Mouse (Mus musculus): ENCODE measurements at regions not wholly inside any gene's neighbourhood (a gene's known extent, or its start where the extent isn't known, plus 50 kb on each side); places are given as distances from the start of the nearest gene placed in this dataset.

DNA sequence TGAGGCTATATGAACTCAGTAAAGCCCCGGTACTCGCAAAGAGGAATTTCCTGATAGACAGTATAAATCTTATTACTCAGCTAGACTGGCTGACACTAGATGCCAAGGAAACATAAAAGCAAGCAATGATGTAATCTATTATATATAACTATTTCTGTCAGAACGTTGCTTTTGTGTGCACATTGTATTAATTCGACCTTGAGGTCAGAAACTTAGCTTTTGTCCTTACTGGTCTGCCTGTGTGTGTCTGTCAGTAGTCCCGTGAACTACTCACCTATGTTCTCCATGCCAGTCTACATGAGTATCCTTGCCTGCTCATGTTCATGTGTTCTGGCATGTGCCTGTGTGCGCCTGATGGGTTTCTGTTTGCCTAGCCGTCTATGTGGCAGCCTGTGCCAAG is 70.5 kb downstream of the Tmx1 start:
- no peak overlapping the region for H3ac ChIP-seq (ENCODE audit: control insufficient read depth, insufficient read length, low read depth)
- H3K27me3 ChIP-seq (ENCODE audit: control insufficient read depth, insufficient read depth, insufficient read length) = no peaks in the 10 kb centered on the region
- no peaks in the 10 kb centered on the region for H3K36me3 ChIP-seq (ENCODE audit: control insufficient read depth, insufficient read depth)
- TF ChIP-seq CTCF (IDR thresholded peaks at IDR 0.05; ENCODE audit: control insufficient read depth, insufficient read depth, insufficient read length) (no peak), MAX (IDR thresholded peaks at IDR 0.05) (no peak), FOSL1 (IDR thresholded peaks at IDR 0.05; ENCODE audit: insufficient read depth, low read length, poor library complexity, severe bottlenecking) (no peak), USF1 (IDR thresholded peaks at IDR 0.05; ENCODE audit: low read depth) (no peak), CEBPB (IDR thresholded peaks at IDR 0.05; ENCODE audit: low read depth) (no peak)
- H3K79me2 ChIP-seq (ENCODE audit: control insufficient read depth, insufficient read depth) = no peaks in the 10 kb centered on the region
- no peaks in the 10 kb centered on the region for H3K79me3 ChIP-seq (ENCODE audit: low read depth)
- H3K4me3 ChIP-seq (ENCODE audit: insufficient read depth, poor library complexity, severe bottlenecking) = no peak overlapping the region

DNA sequence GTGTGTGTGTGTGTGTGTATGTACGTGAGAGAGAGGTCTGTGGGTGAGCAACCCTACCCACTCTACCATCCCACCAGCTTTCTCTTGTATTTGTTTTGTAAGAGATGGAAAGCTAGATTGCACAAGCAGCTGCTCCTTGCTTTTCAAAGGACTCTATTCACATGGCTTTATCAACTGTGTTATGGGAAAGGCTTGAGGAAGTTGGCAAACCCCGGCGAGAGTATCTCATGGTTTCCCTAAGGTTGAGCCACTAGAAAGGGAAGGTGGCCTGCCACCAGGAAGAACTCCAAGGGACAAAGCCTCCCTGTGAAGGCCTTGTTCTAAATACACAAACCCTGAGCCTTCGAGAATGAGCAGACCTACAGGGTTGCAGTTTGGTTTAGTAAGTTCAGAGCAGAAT is 71.8 kb downstream of the Tmx1 start:
- no peak for TF ChIP-seq MYOG (IDR thresholded peaks at IDR 0.05; ENCODE audit: control insufficient read depth, extremely low read depth, insufficient read length)
- TF ChIP-seq MAX (IDR thresholded peaks at IDR 0.05) = no peak
- no peak for TF ChIP-seq USF1 (IDR thresholded peaks at IDR 0.05; ENCODE audit: low read depth)
- no peak overlapping the region for H3K4me3 ChIP-seq (ENCODE audit: insufficient read depth, poor library complexity, severe bottlenecking)
- no peaks in the 10 kb centered on the region for H3K36me3 ChIP-seq (ENCODE audit: control insufficient read depth, insufficient read depth)
- no peak overlapping the region for H3ac ChIP-seq (ENCODE audit: control insufficient read depth, insufficient read length, low read depth)
- H3K79me3 ChIP-seq (ENCODE audit: low read depth) = no peaks in the 10 kb centered on the region
- no peaks in the 10 kb centered on the region for H3K79me2 ChIP-seq (ENCODE audit: control insufficient read depth, insufficient read depth)
- no peaks in the 10 kb centered on the region for H3K27me3 ChIP-seq (ENCODE audit: control insufficient read depth, insufficient read depth, insufficient read length)

DNA sequence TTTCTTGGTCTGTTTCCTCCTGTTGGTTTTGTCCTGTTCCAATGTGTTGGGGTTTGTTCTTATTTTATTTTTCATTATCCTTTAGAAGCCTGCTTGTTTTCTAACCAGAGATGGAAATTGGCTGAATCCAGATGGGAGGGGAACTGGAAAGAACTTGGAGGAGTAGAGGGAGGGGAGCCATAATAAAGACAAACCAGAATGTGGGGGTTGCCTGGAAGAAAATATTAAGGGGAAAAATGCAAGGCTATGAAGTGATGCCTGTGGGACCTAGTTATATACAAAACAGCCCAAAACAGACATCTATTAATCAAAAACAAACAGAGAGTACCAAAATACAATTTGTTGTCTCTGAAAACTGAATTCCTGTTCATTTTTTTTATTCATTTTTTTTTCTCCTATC is 78.8 kb downstream of the Tmx1 start:
- no peaks in the 10 kb centered on the region for H3K79me3 ChIP-seq (ENCODE audit: low read depth)
- TF ChIP-seq USF1 (IDR thresholded peaks at IDR 0.05; ENCODE audit: low read depth) (no peak), CEBPB (IDR thresholded peaks at IDR 0.05; ENCODE audit: low read depth) (no peak), MAX (IDR thresholded peaks at IDR 0.05) (no peak), CTCF (IDR thresholded peaks at IDR 0.05; ENCODE audit: control insufficient read depth, insufficient read depth, insufficient read length) (no peak), FOSL1 (IDR thresholded peaks at IDR 0.05; ENCODE audit: insufficient read depth, low read length, poor library complexity, severe bottlenecking) (no peak), MYOG (IDR thresholded peaks at IDR 0.05; ENCODE audit: control insufficient read depth, extremely low read depth, insufficient read length) (no peak), MYOD1 (IDR thresholded peaks at IDR 0.05; ENCODE audit: control insufficient read depth, insufficient read length, low read depth) (no peak)
- H3K79me2 ChIP-seq (ENCODE audit: control insufficient read depth, insufficient read depth) = no peaks in the 10 kb centered on the region
- no peak overlapping the region for H3K4me3 ChIP-seq (ENCODE audit: insufficient read depth, poor library complexity, severe bottlenecking)
- no peaks in the 10 kb centered on the region for H3K27me3 ChIP-seq (ENCODE audit: control insufficient read depth, insufficient read depth, insufficient read length)
- H3K36me3 ChIP-seq (ENCODE audit: control insufficient read depth, insufficient read depth) = no peaks in the 10 kb centered on the region
- H3ac ChIP-seq (ENCODE audit: control insufficient read depth, insufficient read length, low read depth) = no peak overlapping the region

DNA sequence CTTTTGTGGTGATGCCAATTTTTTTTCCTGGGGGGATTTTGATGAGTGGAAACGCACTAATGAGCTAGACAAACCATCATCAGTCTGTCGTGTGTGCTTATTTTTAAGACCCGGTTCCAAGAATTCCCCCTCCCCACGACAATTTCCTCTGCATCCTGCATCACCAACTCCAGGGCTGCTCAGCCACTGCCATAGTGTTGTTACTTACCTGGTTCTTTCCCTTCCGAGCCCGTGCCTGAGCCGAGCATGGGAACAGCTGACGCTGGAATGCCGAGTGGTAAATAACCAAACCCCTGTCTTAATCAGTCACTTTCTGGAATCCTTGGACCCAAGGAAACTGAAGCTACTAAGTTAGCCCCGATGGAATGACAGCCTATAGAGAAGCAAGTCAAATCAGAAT is 79.3 kb downstream of the Tmx1 start:
- Histone ChIP-seq H3K79me2 (ENCODE audit: control insufficient read depth, insufficient read depth) (no peaks in the 10 kb centered on the region), H3ac (ENCODE audit: control insufficient read depth, insufficient read length, low read depth) (no peak overlapping the region), H3K79me3 (ENCODE audit: low read depth) (no peaks in the 10 kb centered on the region), H3K27me3 (ENCODE audit: control insufficient read depth, insufficient read depth, insufficient read length) (no peaks in the 10 kb centered on the region), H3K36me3 (ENCODE audit: control insufficient read depth, insufficient read depth) (no peaks in the 10 kb centered on the region), H3K4me3 (ENCODE audit: insufficient read depth, poor library complexity, severe bottlenecking) (no peak overlapping the region)
- TF ChIP-seq CEBPB (IDR thresholded peaks at IDR 0.05; ENCODE audit: low read depth) (no peak), MYOG (IDR thresholded peaks at IDR 0.05; ENCODE audit: control insufficient read depth, extremely low read depth, insufficient read length) (no peak)

DNA sequence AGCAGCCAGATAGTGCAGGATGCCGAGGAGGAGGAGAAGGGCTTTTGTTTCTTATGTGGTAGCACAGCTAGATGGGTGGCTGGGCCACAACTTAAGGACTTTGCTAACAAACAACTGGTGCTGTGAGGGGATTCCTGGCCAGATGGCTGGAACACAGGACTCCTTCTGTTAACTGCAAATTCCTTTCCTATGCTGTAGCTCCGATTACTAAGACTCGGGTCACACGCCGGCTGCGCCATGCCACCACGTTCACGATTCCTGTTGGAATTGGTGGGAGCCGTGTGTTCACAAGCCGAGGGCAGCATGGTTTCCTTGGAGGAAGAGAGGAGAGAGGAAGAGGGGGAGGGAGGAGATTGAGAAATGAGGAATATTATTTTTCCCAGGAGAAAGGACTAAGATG is 79.9 kb downstream of the Tmx1 start:
- TF ChIP-seq USF1 (IDR thresholded peaks at IDR 0.05; ENCODE audit: low read depth) (no peak), CTCF (IDR thresholded peaks at IDR 0.05; ENCODE audit: control insufficient read depth, insufficient read depth, insufficient read length) (no peak), MAX (IDR thresholded peaks at IDR 0.05) (no peak), CEBPB (IDR thresholded peaks at IDR 0.05; ENCODE audit: low read depth) (no peak), FOSL1 (IDR thresholded peaks at IDR 0.05; ENCODE audit: insufficient read depth, low read length, poor library complexity, severe bottlenecking) (no peak), MYOD1 (IDR thresholded peaks at IDR 0.05; ENCODE audit: control insufficient read depth, insufficient read length, low read depth) (no peak), MYOG (IDR thresholded peaks at IDR 0.05; ENCODE audit: control insufficient read depth, extremely low read depth, insufficient read length) (no peak)
- Histone ChIP-seq H3K79me3 (ENCODE audit: low read depth) (no peaks in the 10 kb centered on the region), H3K27me3 (ENCODE audit: control insufficient read depth, insufficient read depth, insufficient read length) (no peaks in the 10 kb centered on the region)

DNA sequence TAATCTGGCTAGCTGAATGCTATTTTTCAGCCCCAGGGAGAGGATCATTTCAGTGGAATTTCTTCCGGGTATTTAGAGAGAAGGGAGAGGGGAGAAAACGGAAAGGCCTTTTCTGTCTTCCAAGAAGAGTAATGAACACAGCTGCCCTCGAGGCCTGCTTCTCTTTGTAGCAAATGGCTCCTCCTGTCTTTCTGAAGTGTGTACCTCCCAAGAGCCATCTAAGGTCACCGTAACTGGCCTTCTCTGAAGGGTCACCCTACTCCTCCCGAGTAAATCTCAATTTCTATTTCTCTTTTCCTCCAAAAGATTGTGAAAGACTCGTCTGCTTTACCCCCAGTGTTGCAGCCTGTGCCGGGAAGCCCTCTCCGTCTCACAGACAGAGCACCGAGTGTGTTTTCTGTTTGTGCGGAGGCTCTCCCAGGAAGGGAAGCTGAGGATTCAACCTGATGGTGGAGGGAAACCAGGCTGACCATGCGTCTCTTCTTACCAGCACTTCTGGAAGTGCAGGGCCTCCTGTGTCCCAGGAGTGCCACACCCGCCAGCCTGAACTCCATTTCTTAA is 80.6 kb downstream of the Tmx1 start:
- H3K79me3 ChIP-seq (ENCODE audit: low read depth) = no peaks in the 10 kb centered on the region
- H3K4me3 ChIP-seq (ENCODE audit: insufficient read depth, poor library complexity, severe bottlenecking) = no peak overlapping the region
- no peaks in the 10 kb centered on the region for H3K36me3 ChIP-seq (ENCODE audit: control insufficient read depth, insufficient read depth)
- no peaks in the 10 kb centered on the region for H3K79me2 ChIP-seq (ENCODE audit: control insufficient read depth, insufficient read depth)
- TF ChIP-seq CEBPB (IDR thresholded peaks at IDR 0.05; ENCODE audit: low read depth) = no peak
- no peaks in the 10 kb centered on the region for H3K27me3 ChIP-seq (ENCODE audit: control insufficient read depth, insufficient read depth, insufficient read length)
- H3ac ChIP-seq (ENCODE audit: control insufficient read depth, insufficient read length, low read depth) = no peak overlapping the region

More for the DNA sequence above, 79.9 kb downstream of the Tmx1 start:
- Histone ChIP-seq H3K79me2 (ENCODE audit: control insufficient read depth, insufficient read depth) (no peaks in the 10 kb centered on the region), H3K36me3 (ENCODE audit: control insufficient read depth, insufficient read depth) (no peaks in the 10 kb centered on the region), H3ac (ENCODE audit: control insufficient read depth, insufficient read length, low read depth) (no peak overlapping the region), H3K4me3 (ENCODE audit: insufficient read depth, poor library complexity, severe bottlenecking) (no peak overlapping the region)

All from C2C12 (cell line).